Mouse (Mus musculus) C3H10T1/2 (cell line): ENCODE measurements around the gene Bmp15. TPM values are rescaled to one million over a fixed set of nuclear protein-coding genes. Genes with fewer than 3 reads are reported as not detected.

Experiments used
- polyA plus RNA-seq, 2 experiments: library from polyadenylated mRNA; unstranded; fragments of >200 nt; fragmentation: generic; extraction: Trizol; gene quantifications; one replicate each; pipeline ENCODE4 v1.2.1; 2012; ENCODE audit warnings: missing spikeins in 2 of 2

Gene Bmp15
- under 1 TPM in 1 of 2 experiments, not detected in 1; 0.02 TPM for polyA plus RNA-seq

DNA sequence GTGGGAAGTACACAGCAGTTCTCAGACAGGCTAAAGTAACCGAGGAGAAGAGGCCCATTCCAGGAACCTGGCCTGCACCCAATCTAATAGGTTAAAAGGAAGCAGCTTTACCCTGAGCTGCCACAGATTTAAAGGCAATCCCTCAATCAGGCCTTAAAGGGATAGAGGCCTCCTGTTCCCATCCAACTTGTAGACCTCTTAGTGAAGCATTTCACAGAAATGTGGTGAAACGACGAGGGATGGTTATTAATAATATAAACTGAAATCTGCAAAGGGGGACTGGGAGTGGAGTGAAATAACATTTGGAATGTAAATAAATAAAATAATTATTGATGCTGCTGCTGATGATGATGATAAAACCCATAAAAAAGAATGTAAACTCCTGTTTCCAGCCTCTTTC is at the start of gene Bmp15:
TSS of gene Bmp15 (minus strand) at position 101 of the 400 bp plus-strand sequence.

Other genes with a start within 250 kb of the Bmp15 start
- not detected for gene AU022751, start 237.3 kb downstream of the Bmp15 start, polyA plus RNA-seq
- gene Nudt10, start 147.7 kb downstream of the Bmp15 start, polyA plus RNA-seq: not detected
- gene Shroom4, start 79.1 kb upstream of the Bmp15 start, polyA plus RNA-seq: 1 to 10 TPM in 1 of 2 experiments, under 1 TPM in 1; 0.33 to 3.0 TPM